Mouse (Mus musculus) kidney, adult 2 months (tissue): ENCODE measurements around the gene 4930452B06Rik.

ENCODE experiments used
- CTCF ChIP-seq: fragments of 200-500 bp; conservative IDR thresholded peaks from 2 replicates; pipeline ENCODE4 v1.5.1; 2011; ENCODE audit warnings: low read depth, mild to moderate bottlenecking, control low read depth, low read length, moderate library complexity, mixed read lengths; ENCODE audit not compliant: insufficient read depth, insufficient read length
- POLR2A ChIP-seq: fragments of 200-500 bp; IDR thresholded peaks from one replicate; pipeline ENCODE4 v1.6.1; 2011; ENCODE audit warnings: low read depth, low read length, control low read depth

DNA sequence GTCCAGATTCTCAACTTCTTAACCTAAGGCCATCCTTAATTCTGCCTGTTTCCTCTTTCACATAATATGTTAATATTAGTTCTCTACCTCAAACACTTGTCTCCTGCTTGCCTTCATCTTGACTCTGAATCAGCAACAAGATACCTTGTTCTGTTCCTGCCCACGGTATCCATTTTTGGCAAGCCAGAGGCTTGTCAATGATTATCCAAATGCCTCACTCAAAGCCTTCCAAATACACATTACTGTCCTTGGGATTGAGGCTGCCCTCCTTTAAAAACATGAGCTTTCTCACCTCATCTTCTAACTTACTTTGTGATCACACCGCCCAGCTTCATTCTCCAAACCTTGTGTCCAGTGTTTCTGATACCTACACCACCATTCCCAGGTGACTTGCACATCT, 170.3 kb downstream of the 4930452B06Rik start:
- TF ChIP-seq CTCF, result no peak
- TF ChIP-seq POLR2A, result no peak
